Mouse (Mus musculus) stomach, postnatal 0 days (tissue): ENCODE measurements at regions not wholly inside any gene's neighbourhood (a gene's known extent, or its start where the extent isn't known, plus 50 kb on each side); places are given as distances from the start of the nearest gene placed in this dataset.

ENCODE experiments used
- ATAC-seq: fragments of 200-750 bp; cut with Nextera tagmentation; 2 replicates; pipeline ENCODE4 v1.8.0; 2017; ENCODE audit not compliant: low FRiP score, low TSS enrichment
- DNase-seq: peaks from one replicate; pipeline ENCODE4 v3.0.0-alpha.2; 2016; ENCODE audit warnings: low spot score
- H3K27ac ChIP-seq: fragments of 300-500 bp; sonication (generic); replicated peaks from 2 replicates; pipeline ENCODE4 v1.5.1; 2014; ENCODE audit warnings: mild to moderate bottlenecking, control low read depth
- H3K27me3 ChIP-seq: fragments of 300-500 bp; sonication (generic); 2 replicates; pipeline ENCODE4 v1.6.1; 2014; ENCODE audit warnings: low read length; ENCODE audit not compliant: control insufficient read depth, insufficient read depth
- H3K36me3 ChIP-seq: fragments of 300-500 bp; sonication (generic); 2 replicates; pipeline ENCODE4 v1.6.1; 2014; ENCODE audit warnings: low read length, mixed read lengths; ENCODE audit not compliant: control insufficient read depth, insufficient read depth
- H3K4me1 ChIP-seq: fragments of 300-500 bp; sonication (generic); replicated peaks from 2 replicates; pipeline ENCODE4 v1.6.1; 2014; ENCODE audit warnings: antibody characterized with exemption; ENCODE audit not compliant: control insufficient read depth, insufficient read depth
- H3K4me2 ChIP-seq: fragments of 300-500 bp; sonication (generic); replicated peaks from 2 replicates; pipeline ENCODE4 v1.6.1; 2014; ENCODE audit warnings: low read depth, mild to moderate bottlenecking, control low read depth, moderate library complexity
- H3K4me3 ChIP-seq: fragments of 300-500 bp; sonication (generic); 2 replicates; pipeline ENCODE4 v1.5.1; 2014; ENCODE audit warnings: low read depth, low read length, control low read depth
- H3K9ac ChIP-seq: fragments of 300-500 bp; sonication (generic); 2 replicates; pipeline ENCODE4 v1.6.1; 2014; ENCODE audit warnings: mild to moderate bottlenecking, low read length, control low read depth, mixed read lengths
- H3K9me3 ChIP-seq: fragments of 300-500 bp; sonication (generic); 2 replicates; pipeline ENCODE4 v1.6.1; 2016; ENCODE audit warnings: low read length; ENCODE audit not compliant: control insufficient read depth
- CTCF ChIP-seq: IDR thresholded peaks from 2 replicates; pipeline ENCODE4 v1.5.1; 2016; ENCODE audit warnings: antibody characterized with exemption, low read depth, mild to moderate bottlenecking, moderate library complexity
- EP300 ChIP-seq: optimal IDR thresholded peaks from 2 replicates; pipeline ENCODE3; 2016; ENCODE audit warnings: antibody characterized with exemption
- WGBS: fragments of 180-500 bp; shearing (Covaris S2); extraction: QIAGEN DNeasy Blood & Tissue Kit; methylation state at CpG from one replicate; pipeline ENCODE4 v1.1.7; 2014; 5-methylcytosine and 5-hydroxymethylcytosine counted together

DNA sequence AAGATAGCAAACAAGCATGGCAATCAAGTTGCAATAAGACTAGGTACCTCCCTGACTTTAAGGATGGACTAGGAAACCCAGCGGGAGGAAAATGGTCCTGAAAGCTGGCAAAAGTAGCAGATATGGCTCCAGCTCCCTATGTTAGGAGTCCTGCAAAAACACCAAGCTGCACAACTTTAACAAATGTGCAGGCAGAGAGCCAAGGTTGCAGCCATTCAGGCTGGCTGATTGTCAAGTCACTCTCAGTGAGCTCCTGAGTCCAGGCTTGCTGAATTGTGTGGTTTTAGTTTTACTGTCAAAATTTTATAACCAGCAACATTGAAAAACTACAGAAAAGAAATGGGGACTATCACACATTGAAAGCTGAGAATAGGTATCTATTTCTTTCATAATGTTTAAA, 1122.8 kb upstream of the Slc10a2 start:
- H3K9me3 ChIP-seq = no peaks in the 10 kb centered on the region
- H3K4me1 ChIP-seq = no peaks in the 10 kb centered on the region
- WGBS = 58% methylated on average over 1 of the region's 1 CpGs
- H3K9ac ChIP-seq = no peak overlapping the region
- ATAC-seq (no peak), DNase-seq (no peak)
- H3K27me3 ChIP-seq = no peaks in the 10 kb centered on the region
- H3K4me3 ChIP-seq = no peak overlapping the region
- no peaks in the 10 kb centered on the region for H3K36me3 ChIP-seq
- no peak overlapping the region for H3K4me2 ChIP-seq
- H3K27ac ChIP-seq = no peak overlapping the region
- no peak for TF ChIP-seq EP300
- no peak for TF ChIP-seq CTCF

GRCm38 (mm10) chr8:6225194-6225593, 1120.0 kb upstream of the Slc10a2 start:
- WGBS = 46% methylated on average over 1 of the region's 1 CpGs
- no peak; the same call in 1 of the 2 replicates for ATAC-seq
- no peak for DNase-seq

GRCm38 (mm10) chr8:6207617-6208349, 1102.6 kb upstream of the Slc10a2 start:
- no peak for DNase-seq
- H3K4me2 ChIP-seq = no peak overlapping the region

More at GRCm38 (mm10) chr8:6225194-6225593, 1120.0 kb upstream of the Slc10a2 start:
- Histone ChIP-seq H3K36me3 (no peaks in the 10 kb centered on the region), H3K27ac (no peak overlapping the region), H3K9me3 (no peaks in the 10 kb centered on the region), H3K4me1 (no peaks in the 10 kb centered on the region), H3K4me3 (no peak overlapping the region), H3K9ac (no peak overlapping the region), H3K4me2 (no peak overlapping the region), H3K27me3 (no peaks in the 10 kb centered on the region)
- no peak for TF ChIP-seq EP300
- TF ChIP-seq CTCF = no peak

GRCm38 (mm10) chr8:6204051-6204745, 1099.0 kb upstream of the Slc10a2 start:
- Histone ChIP-seq H3K4me3 (no peak overlapping the region), H3K9ac (no peak overlapping the region), H3K9me3 (no peaks in the 10 kb centered on the region), H3K4me1 (no peaks in the 10 kb centered on the region), H3K4me2 (no peak overlapping the region), H3K27ac (no peak overlapping the region), H3K36me3 (no peaks in the 10 kb centered on the region), H3K27me3 (no peaks in the 10 kb centered on the region)
- TF ChIP-seq EP300 (no peak), CTCF (no peak)
- DNase-seq (no peak), ATAC-seq (no peak)
- WGBS = 73% methylated on average over 3 of the region's 3 CpGs

More at GRCm38 (mm10) chr8:6207617-6208349, 1102.6 kb upstream of the Slc10a2 start:
- TF ChIP-seq EP300 (no peak), CTCF (no peak)
- Histone ChIP-seq H3K4me3 (no peak overlapping the region), H3K9me3 (no peaks in the 10 kb centered on the region), H3K9ac (no peak overlapping the region), H3K4me1 (no peaks in the 10 kb centered on the region), H3K27ac (no peak overlapping the region), H3K36me3 (no peaks in the 10 kb centered on the region), H3K27me3 (no peaks in the 10 kb centered on the region)
- no peak for ATAC-seq
- 51% methylated on average over 2 of the region's 2 CpGs for WGBS

GRCm38 (mm10) chr8:6191431-6191830, 1086.3 kb upstream of the Slc10a2 start:
- no peaks in the 10 kb centered on the region for H3K27me3 ChIP-seq
- H3K27ac ChIP-seq = no peak overlapping the region
- 88% methylated on average over 2 of the region's 2 CpGs for WGBS
- H3K9me3 ChIP-seq = no peaks in the 10 kb centered on the region
- ATAC-seq (no peak), DNase-seq (no peak)
- H3K36me3 ChIP-seq = no peaks in the 10 kb centered on the region
- no peaks in the 10 kb centered on the region for H3K4me1 ChIP-seq
- no peak overlapping the region for H3K4me3 ChIP-seq
- H3K9ac ChIP-seq = no peak overlapping the region
- TF ChIP-seq CTCF = no peak
- TF ChIP-seq EP300 = no peak
- H3K4me2 ChIP-seq = no peak overlapping the region

DNA sequence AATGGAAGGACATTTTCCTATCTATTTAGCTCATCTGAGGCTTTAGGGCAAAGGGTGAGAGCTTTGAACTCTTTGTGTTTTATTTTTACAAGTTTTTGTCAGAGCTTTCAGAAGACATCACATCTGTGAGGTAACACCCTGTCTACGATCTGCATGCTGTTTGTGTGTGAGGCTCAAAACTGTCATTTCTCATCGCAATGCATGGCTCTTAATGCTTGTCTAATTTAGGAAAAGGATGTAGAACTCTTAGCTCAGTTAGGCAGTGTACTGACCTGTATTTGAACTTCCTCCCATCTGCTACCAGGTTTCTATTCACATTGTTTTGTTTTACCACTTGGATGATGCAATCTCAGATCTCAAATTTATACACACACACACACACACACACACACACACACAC, 1083.3 kb upstream of the Slc10a2 start:
- TF ChIP-seq CTCF (no peak), EP300 (no peak)
- Histone ChIP-seq H3K4me3 (no peak overlapping the region), H3K9me3 (no peaks in the 10 kb centered on the region), H3K4me2 (no peak overlapping the region), H3K36me3 (no peaks in the 10 kb centered on the region), H3K27me3 (no peaks in the 10 kb centered on the region), H3K27ac (no peak overlapping the region), H3K9ac (no peak overlapping the region), H3K4me1 (no peaks in the 10 kb centered on the region)
- DNase-seq = no peak
- no peak for ATAC-seq
- 34% methylated on average over 2 of the region's 2 CpGs for WGBS
